Mouse (Mus musculus): ENCODE measurements around the gene Galnt4.

Gene Galnt4

GRCm38 (mm10) chr10:99115471-99116236, 7.7 kb downstream of the Galnt4 start:
- no peak for DNase-seq (ENCODE audit: low spot score)

- DNase-seq (ENCODE audit: low spot score): no peak
Observed at GRCm38 (mm10) chr10:99116237-99116632, 8.3 kb downstream of the Galnt4 start.

GRCm38 (mm10) chr10:99116650-99117615, 9.0 kb downstream of the Galnt4 start:
- DNase-seq (ENCODE audit: low spot score): no peak

GRCm38 (mm10) chr10:99117876-99118275, 9.9 kb downstream of the Galnt4 start:
- no peak for DNase-seq (ENCODE audit: low spot score)

GRCm38 (mm10) chr10:99118697-99119096, 10.7 kb downstream of the Galnt4 start:
- DNase-seq (ENCODE audit: low spot score): no peak

GRCm38 (mm10) chr10:99119471-99119870, 11.5 kb downstream of the Galnt4 start:
- no peak for DNase-seq (ENCODE audit: low spot score)

GRCm38 (mm10) chr10:99126225-99126624, 18.3 kb downstream of the Galnt4 start, which contains the start of gene Phxr2:
Gene Phxr2, minus strand, starts transcription at chr10:99126325.
- DNase-seq (ENCODE audit: low spot score): no peak

- DNase-seq (ENCODE audit: low spot score): no peak
Observed at GRCm38 (mm10) chr10:99126954-99127353, 19.0 kb downstream of the Galnt4 start.

GRCm38 (mm10) chr10:99127691-99128261, 19.8 kb downstream of the Galnt4 start:
- DNase-seq (ENCODE audit: low spot score): no peak

GRCm38 (mm10) chr10:99130611-99131010, 22.7 kb downstream of the Galnt4 start:
- DNase-seq (ENCODE audit: low spot score): no peak

GRCm38 (mm10) chr10:99131298-99131697, 23.3 kb downstream of the Galnt4 start:
- no peak for DNase-seq (ENCODE audit: low spot score)

GRCm38 (mm10) chr10:99132189-99132588, 24.2 kb downstream of the Galnt4 start:
- no peak for DNase-seq (ENCODE audit: low spot score)

GRCm38 (mm10) chr10:99132595-99133272, 24.8 kb downstream of the Galnt4 start:
- DNase-seq (ENCODE audit: low spot score): no peak

GRCm38 (mm10) chr10:99133321-99133875, 25.4 kb downstream of the Galnt4 start:
- no peak for DNase-seq (ENCODE audit: low spot score)

GRCm38 (mm10) chr10:99136337-99136736, 28.4 kb downstream of the Galnt4 start:
- DNase-seq (ENCODE audit: low spot score): no peak

GRCm38 (mm10) chr10:99145611-99146010, 37.7 kb downstream of the Galnt4 start:
- DNase-seq (ENCODE audit: low spot score): no peak

GRCm38 (mm10) chr10:99146596-99146995, 38.6 kb downstream of the Galnt4 start:
- DNase-seq (ENCODE audit: low spot score): no peak

- no peak for DNase-seq (ENCODE audit: low spot score)
Observed at GRCm38 (mm10) chr10:99150016-99150415, 42.1 kb downstream of the Galnt4 start.

- DNase-seq (ENCODE audit: low spot score): no peak
Observed at GRCm38 (mm10) chr10:99151580-99151979, 43.6 kb downstream of the Galnt4 start.

- DNase-seq (ENCODE audit: low spot score): no peak
Observed at GRCm38 (mm10) chr10:99152063-99152462, 44.1 kb downstream of the Galnt4 start.

GRCm38 (mm10) chr10:99154635-99155034, 46.7 kb downstream of the Galnt4 start:
- DNase-seq (ENCODE audit: low spot score): no peak

GRCm38 (mm10) chr10:99156808-99157207, 48.8 kb downstream of the Galnt4 start:
- no peak for DNase-seq (ENCODE audit: low spot score)

Data from layer of hippocampus, adult 9-10 months (tissue).